Comparison of ENCODE assay signal across 14 mouse cellular contexts in genomic region chr9:41792173-41792829, GRCm38 (mm10).
A peak's percentile ranks its signal among the peaks of the same experiment; 100 is the strongest.
DNase-seq lines count a peak whose midpoint lies in the region; ATAC-seq and TF ChIP-seq lines count a peak whose summit lies in the region.
"Had no signal": no experiment of that assay in that cellular context is flagged by ENCODE, and none has a peak within 500 bp of the region (broad histone marks: within the 10 kb centered on the region; RNA-seq: fewer than 3 reads in every experiment).

No protein-coding gene starts in this region.

- no peak overlapping the region for H3K9ac ChIP-seq in lung, postnatal 0 days (replicated peaks; ENCODE audit: low read depth)
- H3K9ac ChIP-seq in embryonic facial prominence, embryonic 12.5 days = no peak overlapping the region
- H3K9ac ChIP-seq in forebrain, embryonic 16.5 days (replicated peaks; ENCODE audit: low read depth, low read length) = no peak overlapping the region
- H3K9ac ChIP-seq: liver, embryonic 12.5 days had no signal

- TF ChIP-seq EP300 in lung, postnatal 0 days (IDR thresholded peaks at IDR 0.05) = no peak

- 55% methylated on average over 4 of the region's 4 CpGs for WGBS in lung, postnatal 0 days
- WGBS in embryonic facial prominence, embryonic 12.5 days = 65% methylated on average over 4 of the region's 4 CpGs
- 39% methylated on average over 4 of the region's 4 CpGs for whole genome bisulfite sequencing in forebrain, embryonic 16.5 days

- H3K9me3 ChIP-seq in lung, postnatal 0 days (ENCODE audit: low read length) = no peaks in the 10 kb centered on the region
- H3K9me3 ChIP-seq in embryonic facial prominence, embryonic 12.5 days = no peaks in the 10 kb centered on the region
- no peaks in the 10 kb centered on the region for H3K9me3 ChIP-seq in forebrain, embryonic 16.5 days (ENCODE audit: control insufficient read depth, low read length)
- H3K9me3 ChIP-seq: hindbrain, embryonic 10.5 days; liver, embryonic 12.5 days had no signal

- no peaks in the 10 kb centered on the region for H3K4me1 ChIP-seq in lung, postnatal 0 days (ENCODE audit: insufficient read depth, low read depth, low read length)
- peaks cover 34% of the 10 kb centered on the region for H3K4me1 ChIP-seq in embryonic facial prominence, embryonic 12.5 days
- peaks cover 20% of the 10 kb centered on the region for H3K4me1 ChIP-seq in forebrain, embryonic 16.5 days (replicated peaks; ENCODE audit: control insufficient read depth, insufficient read depth, low read length)
- H3K4me1 ChIP-seq: liver, embryonic 12.5 days had no signal

- no peaks in the 10 kb centered on the region for H3K36me3 ChIP-seq in lung, postnatal 0 days (ENCODE audit: insufficient read depth, low read length)
- H3K36me3 ChIP-seq in embryonic facial prominence, embryonic 12.5 days = no peaks in the 10 kb centered on the region
- H3K36me3 ChIP-seq in forebrain, embryonic 16.5 days (ENCODE audit: control insufficient read depth, insufficient read depth) = no peaks in the 10 kb centered on the region
- H3K36me3 ChIP-seq: hindbrain, embryonic 10.5 days; liver, embryonic 12.5 days had no signal

- no peak overlapping the region for H3K4me3 ChIP-seq in lung, postnatal 0 days (ENCODE audit: low read depth, low read length)
- H3K4me3 ChIP-seq in embryonic facial prominence, embryonic 12.5 days = no peak overlapping the region
- H3K4me3 ChIP-seq in forebrain, embryonic 16.5 days (replicated peaks; ENCODE audit: low read length) = no peak overlapping the region
- H3K4me3 ChIP-seq: hindbrain, embryonic 10.5 days; liver, embryonic 12.5 days had no signal

- no peak for TF ChIP-seq CTCF in lung, postnatal 0 days (IDR thresholded peaks at IDR 0.05)

- DNase-seq in adrenal gland, postnatal 36 days = peak; percentile 2 to 10
- no peak for DNase-seq in adrenal gland, adult 8-10 months
- peak; percentile 7 for DNase-seq in lung, postnatal 10 days
- DNase-seq in lung, postnatal 0 days (ENCODE audit: low spot score) = no peak
- no peak for DNase-seq in spleen, postnatal 4 days (ENCODE audit: low spot score in 2 of 2)
- no peak for DNase-seq in right cerebral cortex, postnatal 10 days (ENCODE audit: low spot score in 2 of 2)
- DNase-seq: cerebellum, adult 8-10 months; kidney, adult 9 months had no signal

- H3K27ac ChIP-seq in lung, postnatal 0 days (ENCODE audit: low read length) = no peak overlapping the region
- H3K27ac ChIP-seq in embryonic facial prominence, embryonic 12.5 days = peak overlapping the region; percentile 30
- peak overlapping the region; percentile 62 for H3K27ac ChIP-seq in forebrain, embryonic 16.5 days (ENCODE audit: low read length)
- H3K27ac ChIP-seq: hindbrain, embryonic 10.5 days; liver, embryonic 12.5 days; stomach, postnatal 0 days had no signal

- H3K27me3 ChIP-seq in lung, postnatal 0 days (replicated peaks; ENCODE audit: insufficient read depth, low read length) = no peaks in the 10 kb centered on the region
- H3K27me3 ChIP-seq in embryonic facial prominence, embryonic 12.5 days = no peaks in the 10 kb centered on the region
- no peaks in the 10 kb centered on the region for H3K27me3 ChIP-seq in forebrain, embryonic 16.5 days (replicated peaks; ENCODE audit: control insufficient read depth, insufficient read depth, low read length)
- H3K27me3 ChIP-seq: liver, embryonic 12.5 days had no signal

- ATAC-seq in lung, postnatal 0 days = no peak
- ATAC-seq in embryonic facial prominence, embryonic 12.5 days (ENCODE audit: insufficient number of reproducible peaks, insufficient read depth, low FRiP score, low TSS enrichment) = no peak
- peak; percentile 12; the same call in 1 of the 2 replicates for ATAC-seq in forebrain, embryonic 16.5 days
- ATAC-seq: inflammation-experienced regulatory T-cells, adult 6 months; liver, embryonic 12.5 days had no signal

- H3K4me2 ChIP-seq in lung, postnatal 0 days (replicated peaks; ENCODE audit: low read depth, low read length) = no peak overlapping the region
- no peak overlapping the region for H3K4me2 ChIP-seq in embryonic facial prominence, embryonic 12.5 days (replicated peaks)
- no peak overlapping the region for H3K4me2 ChIP-seq in forebrain, embryonic 16.5 days (ENCODE audit: low read length)
- H3K4me2 ChIP-seq: liver, embryonic 12.5 days had no signal

Comparison
In these comparisons a context has a peak if more than half of its experiments do, and no peak if none do; other contexts are left out.
1. DNase-seq: peak in adrenal gland, postnatal 36 days (2 of 2) and lung, postnatal 10 days (single experiment); none in adrenal gland, adult 8-10 months (single experiment), lung, postnatal 0 days (single experiment), spleen, postnatal 4 days (0 of 2) and right cerebral cortex, postnatal 10 days (0 of 2).